Mouse (Mus musculus): ENCODE results near the gene AL731706.2. TPM values are rescaled to one million over a fixed set of nuclear protein-coding genes. Genes with fewer than 3 reads are reported as not detected.

AL731706.2 gene
- 41.4 TPM in 1 of 2 replicates, not detected in the other for polyA plus RNA-seq (2012; rRNA removed)

- no peak for TF ChIP-seq POLR2A (IDR thresholded peaks at IDR 0.05; ENCODE audit: borderline replicate concordance, insufficient read depth, low read length)
- Histone ChIP-seq H3K4me3 (replicated peaks; ENCODE audit: insufficient read depth, low read depth, low read length) (no peak within 1 kb of the TSS), H3K27ac (ENCODE audit: insufficient read depth, low read length) (no peak within 1 kb of the TSS), H3K4me1 (ENCODE audit: control insufficient read depth, insufficient read depth, low read length) (peaks cover 2% of the 10 kb centered on the region; the same call in 1 of the 2 replicates), H3K27me3 (ENCODE audit: control insufficient read depth, insufficient read depth, low read length) (no peaks in the 10 kb centered on the region)
- DNase-seq, result no peak
- WGBS, result 95% methylated on average over 2 of the region's 2 CpGs
These were observed at the start of gene AL731706.2 for GRCm38 (mm10) chr2:136885579-136885978. TSS of gene AL731706.2 (minus strand) at chr2:136885679.

GRCm38 (mm10) chr2:136921003-136921408, 35.5 kb upstream of the AL731706.2 start:
- no peak for DNase-seq
- WGBS, result 14% methylated on average over 4 of the region's 4 CpGs

GRCm38 (mm10) chr2:136920257-136920993, 34.9 kb upstream of the AL731706.2 start:
- Histone ChIP-seq H3K27ac (ENCODE audit: insufficient read depth, low read length) (no peak overlapping the region), H3K4me3 (replicated peaks; ENCODE audit: insufficient read depth, low read depth, low read length) (no peak overlapping the region), H3K27me3 (ENCODE audit: control insufficient read depth, insufficient read depth, low read length) (no peaks in the 10 kb centered on the region), H3K4me1 (ENCODE audit: control insufficient read depth, insufficient read depth, low read length) (0 out of 2 replicates have a peak, but pooled peaks cover 3% of the 10 kb centered on the region)
- DNase-seq, result no peak
- WGBS, result 69% methylated on average over 3 of the region's 3 CpGs
- no peak for TF ChIP-seq POLR2A (IDR thresholded peaks at IDR 0.05; ENCODE audit: borderline replicate concordance, insufficient read depth, low read length)
- TF ChIP-seq CTCF (IDR thresholded peaks at IDR 0.05; ENCODE audit: borderline replicate concordance, insufficient read depth, low read depth, low read length), result no peak

More at GRCm38 (mm10) chr2:136921003-136921408, 35.5 kb upstream of the AL731706.2 start:
- H3K4me1 ChIP-seq (ENCODE audit: control insufficient read depth, insufficient read depth, low read length), result 0 out of 2 replicates have a peak, but pooled peaks cover 3% of the 10 kb centered on the region
- TF ChIP-seq CTCF (IDR thresholded peaks at IDR 0.05; ENCODE audit: borderline replicate concordance, insufficient read depth, low read depth, low read length), result no peak
- no peak for TF ChIP-seq POLR2A (IDR thresholded peaks at IDR 0.05; ENCODE audit: borderline replicate concordance, insufficient read depth, low read length)
- no peak overlapping the region for H3K4me3 ChIP-seq (replicated peaks; ENCODE audit: insufficient read depth, low read depth, low read length)
- no peaks in the 10 kb centered on the region for H3K27me3 ChIP-seq (ENCODE audit: control insufficient read depth, insufficient read depth, low read length)
- H3K27ac ChIP-seq (ENCODE audit: insufficient read depth, low read length), result no peak overlapping the region

GRCm38 (mm10) chr2:136919433-136919832, 34.0 kb upstream of the AL731706.2 start:
- Histone ChIP-seq H3K4me1 (ENCODE audit: control insufficient read depth, insufficient read depth, low read length) (0 out of 2 replicates have a peak, but pooled peaks cover 3% of the 10 kb centered on the region), H3K27ac (ENCODE audit: insufficient read depth, low read length) (no peak overlapping the region), H3K4me3 (replicated peaks; ENCODE audit: insufficient read depth, low read depth, low read length) (no peak overlapping the region), H3K27me3 (ENCODE audit: control insufficient read depth, insufficient read depth, low read length) (no peaks in the 10 kb centered on the region)
- no peak for DNase-seq
- 97% methylated on average over 1 of the region's 1 CpGs for WGBS
- no peak for TF ChIP-seq POLR2A (IDR thresholded peaks at IDR 0.05; ENCODE audit: borderline replicate concordance, insufficient read depth, low read length)
- TF ChIP-seq CTCF (IDR thresholded peaks at IDR 0.05; ENCODE audit: borderline replicate concordance, insufficient read depth, low read depth, low read length), result no peak

DNA sequence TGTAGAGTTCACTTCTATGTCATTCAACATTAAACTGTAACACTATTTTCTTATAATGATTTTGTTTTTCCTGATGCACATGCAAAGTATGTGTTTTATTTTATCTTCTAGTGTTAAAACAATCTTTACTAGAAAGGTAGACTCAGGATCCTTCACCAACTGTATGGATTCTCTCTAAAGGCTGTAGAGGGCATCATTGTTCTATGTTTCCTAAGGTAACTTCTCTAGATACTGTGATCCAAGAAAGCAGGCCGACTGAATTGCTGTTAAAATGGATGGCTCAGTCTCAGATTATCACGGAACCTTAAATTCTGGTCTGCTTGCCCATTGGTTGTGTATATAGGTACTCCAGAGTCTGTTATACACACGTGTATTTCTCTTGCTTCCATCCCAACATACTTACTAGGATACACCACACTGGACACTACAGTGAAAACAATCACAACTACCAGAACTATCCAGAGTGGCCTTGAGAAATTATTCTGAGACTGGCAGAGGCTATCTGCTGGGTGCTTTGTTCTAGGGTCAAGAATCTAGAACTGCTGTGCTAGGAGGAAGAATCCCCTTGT, 28.9 kb upstream of the AL731706.2 start:
- DNase-seq, result no peak
- no peaks in the 10 kb centered on the region for H3K4me1 ChIP-seq (ENCODE audit: control insufficient read depth, insufficient read depth, low read length)
- no peak for TF ChIP-seq POLR2A (IDR thresholded peaks at IDR 0.05; ENCODE audit: borderline replicate concordance, insufficient read depth, low read length)
- peak; percentile 42; the same call in 1 of the 2 replicates for TF ChIP-seq CTCF (IDR thresholded peaks at IDR 0.05; ENCODE audit: borderline replicate concordance, insufficient read depth, low read depth, low read length)
- 28% methylated on average over 3 of the region's 3 CpGs for WGBS
- H3K27ac ChIP-seq (ENCODE audit: insufficient read depth, low read length), result no peak overlapping the region
- no peaks in the 10 kb centered on the region for H3K27me3 ChIP-seq (ENCODE audit: control insufficient read depth, insufficient read depth, low read length)
- H3K4me3 ChIP-seq (replicated peaks; ENCODE audit: insufficient read depth, low read depth, low read length), result no peak overlapping the region

GRCm38 (mm10) chr2:136913021-136913420, 27.5 kb upstream of the AL731706.2 start:
- Histone ChIP-seq H3K27ac (ENCODE audit: insufficient read depth, low read length) (no peak overlapping the region), H3K4me3 (replicated peaks; ENCODE audit: insufficient read depth, low read depth, low read length) (no peak overlapping the region), H3K4me1 (ENCODE audit: control insufficient read depth, insufficient read depth, low read length) (no peaks in the 10 kb centered on the region), H3K27me3 (ENCODE audit: control insufficient read depth, insufficient read depth, low read length) (no peaks in the 10 kb centered on the region)
- TF ChIP-seq POLR2A (IDR thresholded peaks at IDR 0.05; ENCODE audit: borderline replicate concordance, insufficient read depth, low read length) (no peak), CTCF (IDR thresholded peaks at IDR 0.05; ENCODE audit: borderline replicate concordance, insufficient read depth, low read depth, low read length) (no peak)
- no peak for DNase-seq
- 72% methylated on average over 3 of the region's 3 CpGs for WGBS

DNA sequence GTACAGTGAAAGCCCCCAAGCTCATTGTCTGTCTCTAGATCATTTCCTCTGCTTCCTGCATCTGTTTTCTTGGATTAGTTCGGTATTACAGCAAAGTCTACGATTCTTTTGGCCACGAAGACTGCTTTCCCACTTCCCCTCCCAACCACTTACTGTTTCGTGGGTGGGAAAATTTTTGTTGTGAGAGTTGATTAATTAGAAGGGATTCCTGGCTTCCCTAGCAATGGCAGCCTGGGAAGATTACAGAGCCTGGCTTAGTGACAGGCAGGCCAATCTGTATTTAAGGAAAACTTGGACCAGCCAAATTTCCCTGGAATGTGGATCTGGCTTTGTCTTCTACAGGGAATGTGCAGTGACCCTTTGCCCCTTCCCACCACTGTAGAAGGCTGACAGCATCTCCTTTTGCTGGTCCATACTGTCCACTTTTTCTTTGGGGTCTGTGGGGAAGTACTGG, 26.5 kb upstream of the AL731706.2 start:
- no peak overlapping the region for H3K27ac ChIP-seq (ENCODE audit: insufficient read depth, low read length)
- DNase-seq, result no peak

GRCm38 (mm10) chr2:136909298-136909697, 23.8 kb upstream of the AL731706.2 start:
- H3K27me3 ChIP-seq (ENCODE audit: control insufficient read depth, insufficient read depth, low read length), result no peaks in the 10 kb centered on the region
- H3K27ac ChIP-seq (ENCODE audit: insufficient read depth, low read length), result no peak overlapping the region
- TF ChIP-seq CTCF (IDR thresholded peaks at IDR 0.05; ENCODE audit: borderline replicate concordance, insufficient read depth, low read depth, low read length) (no peak), POLR2A (IDR thresholded peaks at IDR 0.05; ENCODE audit: borderline replicate concordance, insufficient read depth, low read length) (no peak)
- DNase-seq, result no peak
- 88% methylated on average over 2 of the region's 2 CpGs for WGBS
- H3K4me1 ChIP-seq (ENCODE audit: control insufficient read depth, insufficient read depth, low read length), result no peaks in the 10 kb centered on the region
- H3K4me3 ChIP-seq (replicated peaks; ENCODE audit: insufficient read depth, low read depth, low read length), result no peak overlapping the region

More for the DNA sequence above, 26.5 kb upstream of the AL731706.2 start:
- H3K4me3 ChIP-seq (replicated peaks; ENCODE audit: insufficient read depth, low read depth, low read length), result no peak overlapping the region
- no peak for TF ChIP-seq CTCF (IDR thresholded peaks at IDR 0.05; ENCODE audit: borderline replicate concordance, insufficient read depth, low read depth, low read length)
- TF ChIP-seq POLR2A (IDR thresholded peaks at IDR 0.05; ENCODE audit: borderline replicate concordance, insufficient read depth, low read length), result no peak
- WGBS, result 22% methylated on average over 4 of the region's 4 CpGs
- no peaks in the 10 kb centered on the region for H3K4me1 ChIP-seq (ENCODE audit: control insufficient read depth, insufficient read depth, low read length)
- no peaks in the 10 kb centered on the region for H3K27me3 ChIP-seq (ENCODE audit: control insufficient read depth, insufficient read depth, low read length)

Measured in cerebellum, adult 2 months (tissue).